Mouse (Mus musculus) myocyte (in vitro differentiated cells): ENCODE results near the gene Rtp4. TPM values are rescaled to one million over a fixed set of nuclear protein-coding genes. Genes with fewer than 3 reads are reported as not detected.

Experiments
- H3K27me3 ChIP-seq: one replicate; pipeline ENCODE4 v1.6.1; 2011; ENCODE audit not compliant: control insufficient read depth, insufficient read depth, insufficient read length
- H3K36me3 ChIP-seq: one replicate; pipeline ENCODE4 v1.6.1; 2011; ENCODE audit not compliant: control insufficient read depth, insufficient read depth
- H3K4me2 ChIP-seq: one replicate; pipeline ENCODE4 v1.6.1; 2011; ENCODE audit warnings: low read depth, control low read depth
- H3K4me3 ChIP-seq: one replicate; pipeline ENCODE4 v1.5.1; 2011; ENCODE audit warnings: mild to moderate bottlenecking, control low read depth, moderate library complexity
- H3K79me2 ChIP-seq: one replicate; pipeline ENCODE4 v1.6.1; 2011; ENCODE audit not compliant: control insufficient read depth, insufficient read depth
- H3ac ChIP-seq: one replicate; pipeline ENCODE4 v1.6.1; 2011; ENCODE audit not compliant: control insufficient read depth, insufficient read length
- CEBPB ChIP-seq: IDR thresholded peaks from 2 replicates; pipeline ENCODE4 v1.6.1; 2011; ENCODE audit warnings: mild to moderate bottlenecking, moderate library complexity; ENCODE audit not compliant: poor library complexity, insufficient read depth, severe bottlenecking
- E2F4 ChIP-seq: IDR thresholded peaks from one replicate; pipeline ENCODE4 v1.6.1; 2011; ENCODE audit warnings: mild to moderate bottlenecking, control low read depth, moderate library complexity; ENCODE audit not compliant: insufficient read depth
- MAX ChIP-seq: IDR thresholded peaks from one replicate; pipeline ENCODE4 v1.6.1; 2011; ENCODE audit warnings: low read depth, mild to moderate bottlenecking, control low read depth
- MYOD1 ChIP-seq, 3 experiments: IDR thresholded peaks; one replicate each; pipeline ENCODE4 v1.6.1; 2011; ENCODE audit warnings: control low read depth in 2 of 3, low read depth in 2 of 3, mild to moderate bottlenecking in 2 of 3, moderate library complexity in 1 of 3; ENCODE audit not compliant: insufficient read length in 2 of 3, control insufficient read depth in 1 of 3
- MYOG ChIP-seq, 3 experiments: IDR thresholded peaks; one replicate each; pipeline ENCODE4 v1.6.1; 2011; ENCODE audit warnings: control low read depth in 2 of 3, low read depth in 2 of 3, mild to moderate bottlenecking in 2 of 3; ENCODE audit not compliant: insufficient read length in 2 of 3, control insufficient read depth in 1 of 3, insufficient read depth in 1 of 3
- POLR2A ChIP-seq: IDR thresholded peaks from one replicate; pipeline ENCODE4 v1.6.1; 2011; ENCODE audit warnings: low read depth, mild to moderate bottlenecking, control low read depth, moderate library complexity; ENCODE audit not compliant: insufficient read length
- POLR2AphosphoS2 ChIP-seq: IDR thresholded peaks from one replicate; pipeline ENCODE4 v1.6.1; 2011; ENCODE audit warnings: low read depth, control low read depth; ENCODE audit not compliant: insufficient read length
- REST ChIP-seq: IDR thresholded peaks from one replicate; pipeline ENCODE4 v1.6.1; 2011; ENCODE audit warnings: mild to moderate bottlenecking, control low read depth, moderate library complexity; ENCODE audit not compliant: insufficient read depth, insufficient read length
- SRF ChIP-seq: IDR thresholded peaks from one replicate; pipeline ENCODE4 v1.6.1; 2011; ENCODE audit warnings: low read depth; ENCODE audit not compliant: control insufficient read depth, insufficient read length
- TCF12 ChIP-seq: IDR thresholded peaks from one replicate; pipeline ENCODE4 v1.6.1; 2011; ENCODE audit warnings: mild to moderate bottlenecking, control low read depth; ENCODE audit not compliant: poor library complexity, insufficient read depth, severe bottlenecking
- TCF3 ChIP-seq: IDR thresholded peaks from one replicate; pipeline ENCODE4 v1.6.1; 2011; ENCODE audit warnings: low read depth, control low read depth; ENCODE audit not compliant: insufficient read length
- USF1 ChIP-seq: IDR thresholded peaks from one replicate; pipeline ENCODE4 v1.6.1; 2011; ENCODE audit warnings: low read depth, mild to moderate bottlenecking, control low read depth, moderate library complexity
- polyA plus RNA-seq: library from polyadenylated mRNA; unstranded; fragments of >200 nt; fragmentation: generic; extraction: Trizol; gene quantifications from one replicate; pipeline ENCODE4 v1.2.1, GENCODE M21; 2012; ENCODE audit warnings: missing spikeins

Gene Rtp4
- polyA plus RNA-seq, 1 experiment = 0.82 TPM

GRCm38 (mm10) chr16:23479872-23480603 lies 40.1 kb upstream of the Rtp4 start:
- Histone ChIP-seq H3K4me2 (no peak overlapping the region), H3K79me2 (no peaks in the 10 kb centered on the region), H3ac (no peak overlapping the region), H3K4me3 (no peak overlapping the region), H3K36me3 (peaks cover 8% of the 10 kb centered on the region), H3K27me3 (no peaks in the 10 kb centered on the region)
- TF ChIP-seq USF1 (no peak), MYOD1 (IDR thresholded peaks at IDR 0.05; ENCODE audit: control insufficient read depth in 1 of 3, insufficient read length in 2 of 3, low read depth in 2 of 3) (no peak), MYOG (IDR thresholded peaks at IDR 0.05; ENCODE audit: control insufficient read depth in 1 of 3, insufficient read depth in 1 of 3, insufficient read length in 2 of 3, low read depth in 2 of 3) (no peak), POLR2A (no peak), REST (no peak), TCF3 (no peak), TCF12 (no peak), POLR2AphosphoS2 (no peak), E2F4 (no peak), MAX (no peak), CEBPB (no peak), SRF (no peak)

DNA sequence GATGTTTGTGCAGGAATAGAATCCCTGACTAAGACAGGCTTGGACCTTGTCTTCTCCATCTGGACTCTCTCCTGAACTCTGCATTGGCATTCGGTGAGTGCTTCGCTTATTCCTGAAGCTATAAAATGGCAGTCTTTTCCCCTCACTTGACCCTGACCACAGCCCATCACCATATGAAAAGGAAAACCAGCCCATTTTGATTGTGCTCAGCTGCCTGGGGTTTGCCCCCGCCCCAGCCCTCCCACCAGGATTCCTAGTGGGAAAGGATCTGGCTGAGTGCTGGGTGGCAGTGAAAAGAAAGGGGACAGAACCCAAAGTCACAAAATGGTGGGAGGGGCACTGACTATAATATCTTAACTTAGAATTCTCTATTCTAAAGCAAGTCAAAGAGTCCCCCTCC lies 37.9 kb upstream of the Rtp4 start:
- Histone ChIP-seq H3K4me3 (no peak overlapping the region), H3K4me2 (no peak overlapping the region), H3K79me2 (no peaks in the 10 kb centered on the region), H3ac (no peak overlapping the region), H3K36me3 (peaks cover 11% of the 10 kb centered on the region), H3K27me3 (no peaks in the 10 kb centered on the region)
- TF ChIP-seq MYOD1 (IDR thresholded peaks at IDR 0.05; ENCODE audit: control insufficient read depth in 1 of 3, insufficient read length in 2 of 3, low read depth in 2 of 3) = no peak
- no peak for TF ChIP-seq TCF12
- TF ChIP-seq E2F4 = no peak
- TF ChIP-seq SRF = no peak
- TF ChIP-seq REST = no peak

DNA sequence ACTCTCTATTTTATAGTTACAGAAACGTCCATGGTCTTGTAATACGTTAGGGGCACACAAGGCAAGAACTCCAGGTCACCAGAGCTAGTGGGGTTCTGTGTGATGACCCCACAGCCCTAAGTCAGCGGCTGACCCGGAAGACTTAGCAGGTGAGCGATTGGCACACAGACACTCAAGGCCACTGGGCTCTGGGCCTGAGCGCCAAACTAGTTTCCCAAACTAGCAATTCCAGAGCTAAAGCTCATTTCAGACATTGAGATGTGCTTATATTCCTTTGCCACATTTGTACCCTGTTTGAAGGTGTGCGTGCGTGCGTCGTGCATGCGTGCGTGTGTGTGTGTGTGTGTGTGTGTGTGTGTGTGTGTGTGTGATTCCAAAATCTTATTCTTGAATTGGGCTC lies 37.2 kb upstream of the Rtp4 start:
- Histone ChIP-seq H3K4me2 (no peak overlapping the region), H3K36me3 (peaks cover 11% of the 10 kb centered on the region), H3ac (no peak overlapping the region), H3K4me3 (no peak overlapping the region), H3K79me2 (no peaks in the 10 kb centered on the region), H3K27me3 (no peaks in the 10 kb centered on the region)
- TF ChIP-seq TCF12 = no peak
- TF ChIP-seq POLR2A = no peak
- TF ChIP-seq MYOD1 (IDR thresholded peaks at IDR 0.05; ENCODE audit: control insufficient read depth in 1 of 3, insufficient read length in 2 of 3, low read depth in 2 of 3) = no peak
- no peak for TF ChIP-seq SRF
- TF ChIP-seq TCF3 = no peak
- TF ChIP-seq POLR2AphosphoS2 = no peak
- TF ChIP-seq USF1 = no peak
- no peak for TF ChIP-seq CEBPB
- no peak for TF ChIP-seq E2F4
- no peak for TF ChIP-seq MYOG (IDR thresholded peaks at IDR 0.05; ENCODE audit: control insufficient read depth in 1 of 3, insufficient read depth in 1 of 3, insufficient read length in 2 of 3, low read depth in 2 of 3)
- TF ChIP-seq REST = no peak
- TF ChIP-seq MAX = no peak

DNA sequence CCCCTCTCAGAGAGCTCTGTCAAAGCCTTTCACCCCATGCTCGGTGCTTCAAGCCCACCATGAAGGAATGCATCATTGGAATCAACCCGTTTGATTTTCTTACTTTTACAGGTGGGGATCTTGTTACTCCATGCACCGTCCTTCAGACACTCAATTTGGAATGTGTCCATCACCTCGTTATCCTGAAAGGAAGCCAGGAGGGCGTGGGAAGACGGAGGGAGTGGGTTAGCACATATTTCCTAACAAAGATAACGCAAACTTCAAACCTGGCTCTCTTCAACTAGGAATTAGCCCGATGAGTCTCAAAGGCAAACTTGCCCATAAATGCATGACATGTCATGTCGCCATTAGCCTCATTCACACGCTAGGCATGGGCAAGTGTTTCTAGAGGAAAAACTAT lies 36.8 kb upstream of the Rtp4 start:
- TF ChIP-seq CEBPB (no peak), MAX (no peak), REST (no peak), SRF (no peak), TCF12 (no peak), TCF3 (no peak)
- no peak overlapping the region for H3ac ChIP-seq

GRCm38 (mm10) chr16:23492783-23493182 lies 27.3 kb upstream of the Rtp4 start:
- Histone ChIP-seq H3K27me3 (no peaks in the 10 kb centered on the region), H3K36me3 (no peaks in the 10 kb centered on the region), H3ac (no peak overlapping the region), H3K4me3 (no peak overlapping the region), H3K79me2 (no peaks in the 10 kb centered on the region), H3K4me2 (no peak overlapping the region)
- TF ChIP-seq CEBPB = no peak
- no peak for TF ChIP-seq E2F4
- no peak for TF ChIP-seq MAX
- TF ChIP-seq MYOG (IDR thresholded peaks at IDR 0.05; ENCODE audit: control insufficient read depth in 1 of 3, insufficient read depth in 1 of 3, insufficient read length in 2 of 3, low read depth in 2 of 3) = no peak
- no peak for TF ChIP-seq TCF3
- TF ChIP-seq REST = no peak
- no peak for TF ChIP-seq SRF
- TF ChIP-seq USF1 = no peak
- no peak for TF ChIP-seq TCF12

More for the DNA sequence above, 36.8 kb upstream of the Rtp4 start:
- peaks cover 11% of the 10 kb centered on the region for H3K36me3 ChIP-seq
- H3K79me2 ChIP-seq = no peaks in the 10 kb centered on the region
- H3K27me3 ChIP-seq = no peaks in the 10 kb centered on the region
- no peak overlapping the region for H3K4me2 ChIP-seq
- no peak overlapping the region for H3K4me3 ChIP-seq
